Mouse (Mus musculus) ES-Bruce4 (cell line): ENCODE data around the gene Fam107b.

ENCODE experiments used
- CTCF ChIP-seq: IDR thresholded peaks from one replicate; pipeline ENCODE4 v1.8.1; 2011; ENCODE audit warnings: low read depth, low read length
- EP300 ChIP-seq: IDR thresholded peaks from 2 replicates; pipeline ENCODE4 v1.6.1; 2011; ENCODE audit warnings: low read depth, low read length; ENCODE audit not compliant: insufficient read depth
- POLR2A ChIP-seq: IDR thresholded peaks from one replicate; pipeline ENCODE4 v1.8.1; 2011; ENCODE audit warnings: low read length; ENCODE audit not compliant: insufficient read depth

DNA sequence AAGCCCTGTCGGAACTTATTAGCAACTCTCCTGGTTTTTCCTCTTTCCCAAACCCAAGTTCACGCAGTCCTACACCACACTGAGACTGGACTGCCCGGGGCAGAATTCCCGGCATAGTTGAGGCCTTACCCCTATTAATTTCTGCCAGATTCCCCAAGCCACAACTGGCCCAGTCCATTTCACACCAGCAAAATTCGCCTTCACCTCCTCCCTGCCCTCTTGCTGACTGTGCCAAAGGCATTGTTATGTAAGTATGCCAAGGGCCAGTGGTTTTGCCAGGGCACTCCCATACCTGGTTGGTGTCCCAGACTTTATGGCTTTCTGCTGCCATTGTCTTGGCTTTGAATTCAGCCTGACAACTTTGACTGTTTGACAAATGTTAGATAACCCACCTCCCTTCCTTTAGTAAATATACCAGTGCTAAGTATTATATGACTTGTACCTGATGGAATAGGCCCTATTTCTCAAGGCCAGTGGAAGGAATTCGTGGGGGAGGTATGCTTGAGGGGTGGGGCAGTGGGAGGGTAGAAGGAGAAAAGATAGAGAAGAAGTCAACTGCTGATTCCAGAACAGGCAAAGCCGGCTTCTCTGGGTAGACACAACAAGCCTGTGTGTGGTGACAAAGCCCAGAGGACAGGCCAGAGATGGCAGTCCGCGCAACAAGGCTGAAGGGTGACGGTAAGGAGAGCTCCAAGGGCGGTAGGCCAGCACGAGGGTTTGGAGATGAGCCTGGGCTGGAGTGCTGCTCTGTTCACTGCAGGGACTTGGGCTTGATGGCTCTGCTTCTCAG lies 178.6 kb downstream of the Fam107b start:
- TF ChIP-seq CTCF (no peak), EP300 (no peak), POLR2A (no peak)
